Mouse (Mus musculus): ENCODE measurements around the gene Bst1.

Gene Bst1

GRCm38 (mm10) chr5:43814536-43814935 lies 4.1 kb upstream of the Bst1 start:
- DNase-seq, result no peak

GRCm38 (mm10) chr5:43815769-43816168 lies 2.9 kb upstream of the Bst1 start:
- no peak for DNase-seq

GRCm38 (mm10) chr5:43820785-43821184 lies 2.1 kb downstream of the Bst1 start:
- no peak for DNase-seq

GRCm38 (mm10) chr5:43821538-43821937 lies 2.9 kb downstream of the Bst1 start, which contains the start of gene Fbxl5:
Gene Fbxl5, minus strand, starts transcription at chr5:43821638.
- peak; percentile 17 for DNase-seq

GRCm38 (mm10) chr5:43822199-43822598 lies 3.5 kb downstream of the Bst1 start:
- DNase-seq, result no peak

GRCm38 (mm10) chr5:43822824-43823223 lies 4.1 kb downstream of the Bst1 start:
- DNase-seq, result no peak

GRCm38 (mm10) chr5:43824580-43824979 lies 5.9 kb downstream of the Bst1 start:
- peak; percentile 77 for DNase-seq

GRCm38 (mm10) chr5:43826883-43827282 lies 8.2 kb downstream of the Bst1 start:
- DNase-seq, result no peak

- DNase-seq, result peak; percentile 46
Observed at GRCm38 (mm10) chr5:43827366-43827765, 8.7 kb downstream of the Bst1 start.

GRCm38 (mm10) chr5:43836590-43836989 lies 17.9 kb downstream of the Bst1 start:
- DNase-seq, result no peak

GRCm38 (mm10) chr5:43837372-43837771 lies 18.7 kb downstream of the Bst1 start:
- peak; percentile 68 for DNase-seq

- DNase-seq, result peak; percentile 54
Observed at GRCm38 (mm10) chr5:43841144-43842010, 22.7 kb downstream of the Bst1 start.

GRCm38 (mm10) chr5:43842011-43842285 lies 23.3 kb downstream of the Bst1 start:
- DNase-seq, result no peak

GRCm38 (mm10) chr5:43842576-43843155 lies 24.0 kb downstream of the Bst1 start:
- DNase-seq, result no peak

- no peak for DNase-seq
Observed at GRCm38 (mm10) chr5:43845083-43845482, 26.4 kb downstream of the Bst1 start.

GRCm38 (mm10) chr5:43845646-43846045 lies 27.0 kb downstream of the Bst1 start:
- DNase-seq, result no peak

- DNase-seq, result no peak
Observed at GRCm38 (mm10) chr5:43846227-43846626, 27.5 kb downstream of the Bst1 start.

- DNase-seq, result no peak
Observed at GRCm38 (mm10) chr5:43847555-43847954, 28.9 kb downstream of the Bst1 start.

GRCm38 (mm10) chr5:43848275-43848674 lies 29.6 kb downstream of the Bst1 start:
- no peak for DNase-seq

GRCm38 (mm10) chr5:43853096-43853867 lies 34.6 kb downstream of the Bst1 start:
- DNase-seq, result no peak

GRCm38 (mm10) chr5:43853868-43854488 lies 35.3 kb downstream of the Bst1 start:
- DNase-seq, result no peak

- DNase-seq, result no peak
Observed at GRCm38 (mm10) chr5:43855769-43856168, 37.1 kb downstream of the Bst1 start.

GRCm38 (mm10) chr5:43859663-43860062 lies 41.0 kb downstream of the Bst1 start:
- no peak for DNase-seq

Measured in thymus, postnatal 4 days (tissue).